Mouse (Mus musculus): ENCODE results near the gene Lmod1. TPM values are rescaled to one million over a fixed set of nuclear protein-coding genes. Genes with fewer than 3 reads are reported as not detected.

Lmod1 gene
- 1 to 10 TPM; 2.7 to 3.3 TPM for total RNA-seq (2021)
- long read RNA-seq, experiment 1, partial matches to known transcripts, result 0 of 3 reads
- long read RNA-seq, experiment 1, other reads (novel, unspliced or antisense), result 1 of 3 reads
- long read RNA-seq, experiment 2, transcript Lmod1-201 (3 exons, 3,948 nt), result major isoform, 5 of 6 reads
- long read RNA-seq, experiment 2, partial matches to known transcripts, result 0 of 6 reads
- long read RNA-seq, experiment 2, other reads (novel, unspliced or antisense), result 1 of 6 reads

GRCm38 (mm10) chr1:135324571-135324970 is at the start of gene Lmod1:
TSS of gene Lmod1 (plus strand) at chr1:135324807.
- intact Hi-C loops (cut with DNase I; ENCODE audit: low total_unique reads), result loop anchor here (5.0 kb wide), 1 partner anchor 43 kb away; no protein-coding TSS in a partner anchor

DNA sequence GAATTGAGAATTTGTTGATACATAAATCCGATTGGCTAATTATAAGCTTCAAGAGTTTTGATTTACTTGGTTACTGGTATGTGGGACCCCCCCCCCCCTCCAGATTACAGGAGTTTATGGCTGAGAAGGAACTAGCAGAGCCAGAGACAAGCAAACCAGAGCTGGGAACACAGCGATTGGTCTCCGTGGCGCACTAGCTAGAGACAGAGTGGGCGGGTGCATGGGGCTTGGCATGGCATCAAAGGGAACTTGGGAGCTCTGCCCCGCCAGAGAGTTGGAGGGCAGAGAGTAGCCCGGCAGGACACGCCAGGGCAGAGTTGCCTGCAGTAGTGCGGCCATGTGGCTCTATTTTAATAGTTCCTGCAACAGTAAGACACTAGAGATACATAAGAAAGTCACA is 44.0 kb upstream of the Lmod1 start:
- intact Hi-C loops (cut with DNase I; ENCODE audit: low total_unique reads), result no loop called here
- DNase-seq, result peak; percentile 75

More at GRCm38 (mm10) chr1:135324571-135324970, at the start of gene Lmod1:
- DNase-seq, result peak; percentile 71

GRCm38 (mm10) chr1:135281841-135282240 is 42.8 kb upstream of the Lmod1 start:
- intact Hi-C loops (cut with DNase I; ENCODE audit: low total_unique reads), result no loop called here
- DNase-seq, result no peak

DNA sequence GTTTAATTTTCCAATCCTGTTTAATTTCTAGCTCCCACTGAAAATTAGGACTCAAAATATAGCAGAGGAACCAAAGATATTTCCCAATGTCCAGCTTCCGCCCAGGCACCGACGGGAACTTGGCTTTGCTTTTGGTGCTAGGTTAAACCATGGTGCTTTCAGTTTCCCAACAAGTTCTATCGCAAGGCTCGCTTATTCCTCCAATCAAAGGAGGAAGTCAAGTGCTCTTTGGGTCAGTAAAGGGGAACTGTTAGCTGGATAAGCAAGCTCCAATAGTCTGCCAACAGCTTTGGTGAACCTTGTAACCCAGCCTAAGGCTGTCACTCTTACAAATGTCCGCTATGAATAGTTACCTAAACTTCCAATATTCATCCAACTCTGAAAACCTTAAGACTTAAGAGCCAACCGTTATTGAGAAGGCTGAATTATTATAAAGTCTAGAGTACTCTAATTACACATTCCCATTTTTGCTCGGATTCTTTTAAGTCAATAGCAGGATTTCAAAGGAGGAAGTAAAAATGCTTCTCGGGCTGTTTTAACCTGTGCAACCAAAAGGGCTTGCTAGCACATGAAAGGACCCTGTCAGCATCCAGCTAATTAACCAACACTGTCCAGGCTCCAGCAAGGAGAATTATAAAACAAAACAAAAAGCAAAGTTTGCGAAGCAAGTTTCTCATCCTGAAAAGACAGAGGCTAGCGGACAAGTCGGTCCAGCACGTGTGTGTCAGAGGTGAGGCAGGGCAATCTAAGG is 41.9 kb upstream of the Lmod1 start:
- DNase-seq, result no peak
- intact Hi-C loops (cut with DNase I; ENCODE audit: low total_unique reads), result no loop called here

- intact Hi-C loops (cut with DNase I; ENCODE audit: low total_unique reads), result no loop called here
Observed at GRCm38 (mm10) chr1:135283287-135283825, 41.3 kb upstream of the Lmod1 start.

GRCm38 (mm10) chr1:135283826-135284291 is 40.7 kb upstream of the Lmod1 start, which contains the start of gene Rnpep:
TSS of gene Rnpep (minus strand) at chr1:135284084.
- DNase-seq, result peak; percentile 77
- intact Hi-C loops (cut with DNase I; ENCODE audit: low total_unique reads), result no loop called here

More at GRCm38 (mm10) chr1:135283287-135283825, 41.3 kb upstream of the Lmod1 start:
- no peak for DNase-seq

DNA sequence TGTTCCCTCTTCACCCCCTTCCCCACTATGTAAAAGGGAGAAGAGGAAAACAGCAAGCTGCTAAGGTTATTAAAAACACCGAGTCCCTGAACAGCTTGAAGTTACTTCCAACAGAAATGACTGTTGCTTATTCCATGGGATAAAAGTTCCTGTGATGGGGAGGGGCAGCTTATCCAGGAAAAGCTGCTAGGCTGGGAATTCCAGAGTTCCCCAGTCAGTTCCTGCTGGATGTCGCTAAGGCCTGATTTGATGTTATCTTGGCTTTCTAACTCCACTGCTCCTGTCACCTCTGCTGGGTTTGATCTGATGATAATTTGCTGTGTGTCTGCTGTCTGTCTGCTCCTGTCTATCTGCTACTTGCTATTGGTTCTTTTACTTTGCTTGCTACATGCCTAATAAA is 38.3 kb upstream of the Lmod1 start:
- intact Hi-C loops (cut with DNase I; ENCODE audit: low total_unique reads), result no loop called here

DNA sequence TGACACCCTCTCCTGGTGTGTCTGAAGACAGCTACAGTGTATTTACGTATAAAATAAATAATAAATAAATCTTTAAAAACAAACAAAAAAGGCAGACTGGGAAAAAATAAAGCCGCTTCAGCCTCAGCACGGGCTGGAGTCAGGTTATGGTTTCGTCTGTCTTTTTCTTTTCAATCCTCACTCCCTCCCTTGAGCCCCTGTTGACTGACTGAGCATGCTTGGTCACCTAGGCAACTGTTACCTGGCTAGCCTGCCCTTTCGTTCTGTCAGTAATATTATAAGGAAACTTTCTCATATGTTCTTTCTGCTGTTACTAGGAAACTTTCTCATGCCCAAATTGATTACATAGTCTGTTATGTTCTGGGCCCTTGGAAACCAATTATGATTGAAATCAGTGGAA is 33.7 kb upstream of the Lmod1 start:
- no peak for DNase-seq
- intact Hi-C loops (cut with DNase I; ENCODE audit: low total_unique reads), result no loop called here

More for the DNA sequence above, 38.3 kb upstream of the Lmod1 start:
- no peak for DNase-seq

GRCm38 (mm10) chr1:135311356-135311755 is 13.3 kb upstream of the Lmod1 start:
- intact Hi-C loops (cut with DNase I; ENCODE audit: low total_unique reads), result no loop called here
- DNase-seq, result no peak

GRCm38 (mm10) chr1:135312201-135312600 is 12.4 kb upstream of the Lmod1 start:
- intact Hi-C loops (cut with DNase I; ENCODE audit: low total_unique reads), result no loop called here
- DNase-seq, result no peak

DNA sequence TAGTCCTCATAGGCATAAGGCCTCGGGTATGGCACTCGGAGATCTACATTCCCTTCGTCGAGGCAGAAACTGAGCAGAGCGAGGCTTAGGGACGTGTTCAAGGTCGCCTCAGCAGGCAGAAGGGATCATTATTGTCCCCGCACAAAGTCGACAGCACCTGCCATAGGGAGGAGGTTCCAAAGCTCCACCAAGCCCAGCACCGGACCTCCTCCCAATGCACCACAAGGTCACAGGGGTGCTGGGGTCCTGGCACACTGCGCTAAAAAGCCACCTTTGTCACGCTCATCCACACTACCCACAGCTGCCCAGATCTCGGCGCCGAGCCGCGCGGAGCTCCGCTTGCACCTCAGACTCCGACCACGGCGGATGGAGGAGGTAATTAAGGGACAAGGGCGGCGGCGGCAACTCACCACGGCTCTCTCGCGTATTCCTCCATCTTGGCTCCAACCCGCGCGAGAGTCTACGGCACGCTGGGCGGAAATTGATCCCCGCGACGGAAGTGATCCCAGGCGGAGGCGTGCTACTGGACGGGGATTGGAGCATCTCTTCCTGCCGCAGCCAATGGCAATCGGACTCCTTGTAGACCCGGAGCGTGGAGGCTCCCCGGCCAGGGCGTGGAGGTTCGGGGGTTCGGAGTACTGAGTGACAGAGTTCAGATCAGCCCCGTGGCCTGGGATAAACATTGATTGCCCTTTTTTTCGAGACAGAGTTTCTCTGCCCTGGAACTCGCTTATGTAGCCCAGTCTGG is 11.1 kb upstream of the Lmod1 start, which contains the start of gene Timm17a:
Gene Timm17a (minus strand): TSS at position 495 of the 748 bp plus-strand sequence.
- peak; percentile 95 for DNase-seq
- intact Hi-C loops (cut with DNase I; ENCODE audit: low total_unique reads), result no loop called here

DNA sequence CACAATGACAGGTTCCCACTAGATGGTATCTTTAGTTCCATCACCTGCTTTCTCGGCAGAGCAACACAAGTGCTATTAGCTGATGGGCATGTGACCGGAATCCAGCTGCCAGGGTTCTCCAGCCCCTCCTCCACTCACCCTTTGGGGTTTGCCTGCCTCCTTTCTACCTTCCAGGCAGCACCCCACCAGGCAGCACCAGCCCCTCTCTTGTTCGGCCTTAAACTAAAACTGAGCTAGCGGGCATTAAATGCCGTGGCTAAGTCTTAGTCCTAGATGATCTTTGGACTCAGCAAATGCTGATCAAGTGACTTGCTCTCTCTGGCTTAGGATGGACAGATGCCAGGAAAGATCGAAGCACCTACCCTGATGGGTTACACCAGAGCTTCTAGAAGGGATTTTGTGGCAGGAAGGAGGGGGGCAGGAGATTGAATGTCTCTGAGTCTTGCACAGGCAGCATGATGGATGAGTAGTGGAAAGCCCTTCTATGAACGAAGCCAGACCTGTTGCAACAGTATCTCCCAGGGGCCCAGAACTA is 1.2 kb upstream of the Lmod1 start:
- intact Hi-C loops (cut with DNase I; ENCODE audit: low total_unique reads), result loop anchor here (5.0 kb wide), 1 partner anchor 44 kb away; no protein-coding TSS in a partner anchor
- no peak for DNase-seq

GRCm38 (mm10) chr1:135325934-135326333 is 1.3 kb downstream of the Lmod1 start:
- intact Hi-C loops (cut with DNase I; ENCODE audit: low total_unique reads), result no loop called here
- DNase-seq, result no peak

- DNase-seq, result no peak
- intact Hi-C loops (cut with DNase I; ENCODE audit: low total_unique reads), result no loop called here
Observed at GRCm38 (mm10) chr1:135328368-135328767, 3.8 kb downstream of the Lmod1 start.

GRCm38 (mm10) chr1:135330578-135330977 is 6.0 kb downstream of the Lmod1 start:
- no peak for DNase-seq
- intact Hi-C loops (cut with DNase I; ENCODE audit: low total_unique reads), result no loop called here

DNA sequence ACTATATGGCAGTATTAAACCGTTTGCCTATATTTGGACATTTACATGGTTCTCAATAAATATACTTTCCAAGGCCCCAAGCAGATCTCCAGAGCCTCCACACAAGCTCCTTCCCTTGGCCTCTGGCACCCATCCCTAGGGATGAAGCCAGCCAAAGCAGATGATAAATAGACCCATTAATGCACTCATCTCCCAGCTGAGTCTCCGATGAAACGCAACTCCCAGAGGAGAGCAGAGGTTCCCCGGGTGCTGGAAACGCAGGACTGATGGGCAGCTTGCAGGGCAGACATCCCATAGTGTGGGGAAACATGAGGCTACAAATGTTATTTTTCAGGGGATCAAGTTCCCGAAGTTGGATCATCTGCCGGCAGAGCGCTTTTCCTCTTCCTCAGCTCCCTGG is 17.3 kb downstream of the Lmod1 start:
- DNase-seq, result no peak
- intact Hi-C loops (cut with DNase I; ENCODE audit: low total_unique reads), result no loop called here

DNA sequence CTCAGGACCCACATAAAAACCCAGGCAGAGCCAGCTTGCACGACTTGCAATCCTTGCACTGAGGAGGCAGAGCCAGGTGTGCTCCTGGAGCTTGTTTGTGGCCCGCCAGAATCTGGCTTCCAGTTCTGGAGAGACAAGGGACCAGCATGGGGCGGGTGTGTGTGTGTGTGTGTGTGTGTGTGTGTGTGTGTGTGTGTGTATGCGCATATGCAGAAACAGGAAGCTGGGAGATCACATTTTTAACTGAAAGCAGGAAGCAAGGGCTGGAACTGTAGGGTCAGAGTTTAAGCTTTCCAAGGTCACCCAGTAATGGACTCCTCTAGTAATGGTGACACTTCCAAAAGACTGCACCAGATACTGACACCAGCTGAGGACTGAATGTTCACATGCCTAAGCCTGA is 19.4 kb downstream of the Lmod1 start:
- intact Hi-C loops (cut with DNase I; ENCODE audit: low total_unique reads), result no loop called here
- no peak for DNase-seq

DNA sequence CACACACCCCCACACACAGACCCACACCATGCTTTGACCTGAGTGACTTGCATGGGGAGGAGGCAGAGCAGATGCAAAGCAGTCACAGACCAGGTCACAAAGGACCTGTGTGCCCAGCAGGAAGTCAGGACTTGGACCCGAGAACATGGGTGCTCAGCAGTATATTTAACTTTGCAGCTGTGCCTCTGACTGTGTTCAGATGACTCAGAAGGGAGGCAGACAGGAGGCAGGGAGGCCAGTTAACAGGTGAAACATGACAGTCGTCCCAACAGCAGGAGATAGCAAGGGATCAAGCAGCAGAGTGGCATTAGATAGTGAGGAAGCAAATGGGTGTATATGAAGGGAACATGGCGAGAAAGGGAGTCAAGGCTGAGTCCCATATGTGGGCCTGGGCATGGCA is 22.3 kb downstream of the Lmod1 start:
- no peak for DNase-seq
- intact Hi-C loops (cut with DNase I; ENCODE audit: low total_unique reads), result no loop called here

GRCm38 (mm10) chr1:135347498-135348169 is 23.0 kb downstream of the Lmod1 start:
- no peak for DNase-seq

More at GRCm38 (mm10) chr1:135347498-135348169, 23.0 kb downstream of the Lmod1 start:
- intact Hi-C loops (cut with DNase I; ENCODE audit: low total_unique reads), result no loop called here
